Mouse (Mus musculus): ENCODE measurements around the gene Gpld1.

Gpld1 gene

GRCm38 (mm10) chr13:24942512-24943282 is at the start of gene Gpld1:
TSS of gene Gpld1 (plus strand) at chr13:24943152.
- peak; percentile 37 for DNase-seq

- DNase-seq: no peak
These were observed 49.1 kb upstream of the Gpld1 start for GRCm38 (mm10) chr13:24893880-24894279.

GRCm38 (mm10) chr13:24901916-24902315 is 41.0 kb upstream of the Gpld1 start:
- no peak for DNase-seq

- DNase-seq: no peak
These were observed 39.5 kb upstream of the Gpld1 start for GRCm38 (mm10) chr13:24903412-24903811.

- DNase-seq: no peak
These were observed 37.5 kb upstream of the Gpld1 start for GRCm38 (mm10) chr13:24905422-24905821.

GRCm38 (mm10) chr13:24906831-24907570 is 36.0 kb upstream of the Gpld1 start:
- no peak for DNase-seq

GRCm38 (mm10) chr13:24909112-24909511 is 33.8 kb upstream of the Gpld1 start:
- no peak for DNase-seq

GRCm38 (mm10) chr13:24913576-24913975 is 29.4 kb upstream of the Gpld1 start:
- DNase-seq: no peak

- DNase-seq: no peak
These were observed 28.0 kb upstream of the Gpld1 start for GRCm38 (mm10) chr13:24914915-24915314.

- no peak for DNase-seq
These were observed 27.1 kb upstream of the Gpld1 start for GRCm38 (mm10) chr13:24915831-24916230.

GRCm38 (mm10) chr13:24920333-24920977 is 22.5 kb upstream of the Gpld1 start:
- peak; percentile 37 for DNase-seq

- no peak for DNase-seq
These were observed 21.7 kb upstream of the Gpld1 start for GRCm38 (mm10) chr13:24921281-24921680.

- no peak for DNase-seq
These were observed 19.0 kb upstream of the Gpld1 start for GRCm38 (mm10) chr13:24923991-24924390.

- DNase-seq: no peak
These were observed 12.4 kb upstream of the Gpld1 start for GRCm38 (mm10) chr13:24930591-24930990.

- DNase-seq: no peak
These were observed 9.8 kb upstream of the Gpld1 start for GRCm38 (mm10) chr13:24933199-24933598.

GRCm38 (mm10) chr13:24936772-24937107 is 6.2 kb upstream of the Gpld1 start:
- DNase-seq: no peak

GRCm38 (mm10) chr13:24937108-24937838 is 5.7 kb upstream of the Gpld1 start, which contains the start of gene Aldh5a1:
TSS of gene Aldh5a1 (minus strand) at chr13:24937661.
- peak; percentile 83 for DNase-seq

- no peak for DNase-seq
These were observed 5.1 kb upstream of the Gpld1 start for GRCm38 (mm10) chr13:24937839-24938166.

- peak; percentile 80 for DNase-seq
These were observed 4.3 kb upstream of the Gpld1 start for GRCm38 (mm10) chr13:24938683-24939082.

GRCm38 (mm10) chr13:24939472-24939871 is 3.5 kb upstream of the Gpld1 start:
- no peak for DNase-seq

GRCm38 (mm10) chr13:24943303-24943702 is 351 bp downstream of the Gpld1 start:
- DNase-seq: no peak

GRCm38 (mm10) chr13:24945567-24945966 is 2.6 kb downstream of the Gpld1 start:
- DNase-seq: no peak

- no peak for DNase-seq
These were observed 4.2 kb downstream of the Gpld1 start for GRCm38 (mm10) chr13:24947158-24947557.

All from right cerebral cortex, adult 18-20 months (tissue).